Mouse (Mus musculus) intestine, embryonic 15.5 days (tissue): ENCODE measurements around the gene Aspscr1. TPM values are rescaled to one million over a fixed set of nuclear protein-coding genes. Genes with fewer than 3 reads are reported as not detected.

Source experiments
- ATAC-seq: fragments of 200-750 bp; cut with Nextera tagmentation; 2 replicates; pipeline ENCODE4 v1.8.0; 2017; ENCODE audit warnings: moderate TSS enrichment, moderate library complexity
- H3K27ac ChIP-seq: fragments of 300-500 bp; sonication (generic); 2 replicates; pipeline ENCODE4 v1.5.1; 2015; ENCODE audit warnings: mild to moderate bottlenecking, inconsistent platforms
- H3K27me3 ChIP-seq: fragments of 300-500 bp; sonication (generic); replicated peaks from 2 replicates; pipeline ENCODE4 v1.6.1; 2015; ENCODE audit warnings: inconsistent platforms
- H3K36me3 ChIP-seq: fragments of 300-500 bp; sonication (generic); 2 replicates; pipeline ENCODE4 v1.6.1; 2015; ENCODE audit warnings: inconsistent platforms
- H3K4me1 ChIP-seq: fragments of 300-500 bp; sonication (generic); replicated peaks from 2 replicates; pipeline ENCODE4 v1.6.1; 2015; ENCODE audit warnings: inconsistent platforms
- H3K4me2 ChIP-seq: fragments of 300-500 bp; sonication (generic); replicated peaks from 2 replicates; pipeline ENCODE4 v1.6.1; 2015; ENCODE audit warnings: mild to moderate bottlenecking, inconsistent platforms
- H3K4me3 ChIP-seq: fragments of 300-500 bp; sonication (generic); replicated peaks from 2 replicates; pipeline ENCODE4 v1.5.1; 2015; ENCODE audit warnings: inconsistent platforms
- H3K9ac ChIP-seq: fragments of 300-500 bp; sonication (generic); 2 replicates; pipeline ENCODE4 v1.6.1; 2015; ENCODE audit warnings: inconsistent platforms
- H3K9me3 ChIP-seq: fragments of 300-500 bp; sonication (generic); 2 replicates; pipeline ENCODE4 v1.6.1; 2016; ENCODE audit warnings: inconsistent platforms
- WGBS: fragments of 180-500 bp; shearing (Covaris S2); methylation state at CpG from one replicate; pipeline ENCODE4 v1.1.7; 2015; 5-methylcytosine and 5-hydroxymethylcytosine counted together
- polyA plus RNA-seq: library from polyadenylated mRNA; unstranded; fragments of >200 nt; fragmentation: Nextera tagmentation; extraction: Ambion mirVana; gene quantifications from 2 replicates; pipeline ENCODE4 v1.2.1, GENCODE M21; 2015

Gene Aspscr1
- polyA plus RNA-seq, 1 experiment from 2014 or later, result 96.0 TPM

- peak overlapping the region; percentile 70; the same call in 1 of the 2 replicates for H3K9ac ChIP-seq
- H3K27me3 ChIP-seq, result no peaks in the 10 kb centered on the region
- WGBS, result 62% methylated on average over 8 of the region's 8 CpGs
- ATAC-seq, result no peak
- H3K36me3 ChIP-seq, result peaks cover 20% of the 10 kb centered on the region
- H3K4me3 ChIP-seq, result no peak overlapping the region
- H3K9me3 ChIP-seq, result no peaks in the 10 kb centered on the region
- peaks cover 45% of the 10 kb centered on the region for H3K4me1 ChIP-seq
- peak overlapping the region; percentile 93 for H3K4me2 ChIP-seq
- no peak overlapping the region for H3K27ac ChIP-seq
Measured at GRCm38 (mm10) chr11:120711980-120712604, 39.3 kb downstream of the Aspscr1 start.

DNA sequence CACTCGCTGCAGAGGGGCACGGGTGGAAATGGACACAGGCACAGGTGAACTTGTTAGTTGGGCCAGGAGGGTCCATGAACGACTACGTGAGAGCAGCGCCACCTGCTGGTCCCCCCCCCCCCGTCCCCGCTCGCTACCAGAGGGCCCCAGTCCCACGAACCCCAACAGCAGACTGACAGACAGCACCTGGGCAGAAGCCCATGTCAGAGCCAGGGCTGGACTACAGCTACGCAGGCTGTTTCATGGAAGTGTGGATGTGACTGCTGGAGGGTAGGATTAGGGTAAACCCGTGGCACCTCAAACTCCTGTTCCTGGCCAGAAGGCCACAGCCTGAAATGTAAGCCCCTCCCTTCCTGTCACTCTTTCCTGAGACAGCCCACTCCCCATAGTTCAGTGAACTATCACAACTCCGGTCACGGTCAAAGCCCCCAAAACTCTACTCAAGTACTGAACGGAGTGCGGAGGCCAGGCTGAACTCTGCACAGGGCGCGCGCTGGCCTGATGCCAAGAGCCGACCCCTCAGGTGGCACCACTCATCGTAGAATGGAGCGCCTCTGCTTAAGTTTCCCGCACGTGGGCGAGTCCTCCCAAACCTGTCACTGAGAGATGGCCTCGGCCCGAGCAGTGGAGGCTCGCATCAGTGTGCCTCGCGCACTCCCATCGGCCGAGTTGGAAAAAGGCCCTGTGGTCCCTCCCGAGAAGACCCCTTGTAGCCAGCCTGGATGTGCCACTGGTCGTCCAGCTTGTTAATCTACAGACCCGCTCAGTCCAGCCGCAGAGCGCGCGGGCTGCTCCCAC is 40.2 kb downstream of the Aspscr1 start:
- H3K9me3 ChIP-seq, result no peaks in the 10 kb centered on the region
- H3K4me3 ChIP-seq, result peak overlapping the region; percentile 70
- peaks cover 39% of the 10 kb centered on the region for H3K4me1 ChIP-seq
- H3K27me3 ChIP-seq, result no peaks in the 10 kb centered on the region
- peaks cover 29% of the 10 kb centered on the region for H3K36me3 ChIP-seq
- ATAC-seq, result peak; percentile 38
- under 1% methylated on average over 37 of the region's 38 CpGs for WGBS
- H3K4me2 ChIP-seq, result peak overlapping the region; percentile 93
- peak overlapping the region; percentile 72 for H3K27ac ChIP-seq
- H3K9ac ChIP-seq, result peak overlapping the region; percentile 70

DNA sequence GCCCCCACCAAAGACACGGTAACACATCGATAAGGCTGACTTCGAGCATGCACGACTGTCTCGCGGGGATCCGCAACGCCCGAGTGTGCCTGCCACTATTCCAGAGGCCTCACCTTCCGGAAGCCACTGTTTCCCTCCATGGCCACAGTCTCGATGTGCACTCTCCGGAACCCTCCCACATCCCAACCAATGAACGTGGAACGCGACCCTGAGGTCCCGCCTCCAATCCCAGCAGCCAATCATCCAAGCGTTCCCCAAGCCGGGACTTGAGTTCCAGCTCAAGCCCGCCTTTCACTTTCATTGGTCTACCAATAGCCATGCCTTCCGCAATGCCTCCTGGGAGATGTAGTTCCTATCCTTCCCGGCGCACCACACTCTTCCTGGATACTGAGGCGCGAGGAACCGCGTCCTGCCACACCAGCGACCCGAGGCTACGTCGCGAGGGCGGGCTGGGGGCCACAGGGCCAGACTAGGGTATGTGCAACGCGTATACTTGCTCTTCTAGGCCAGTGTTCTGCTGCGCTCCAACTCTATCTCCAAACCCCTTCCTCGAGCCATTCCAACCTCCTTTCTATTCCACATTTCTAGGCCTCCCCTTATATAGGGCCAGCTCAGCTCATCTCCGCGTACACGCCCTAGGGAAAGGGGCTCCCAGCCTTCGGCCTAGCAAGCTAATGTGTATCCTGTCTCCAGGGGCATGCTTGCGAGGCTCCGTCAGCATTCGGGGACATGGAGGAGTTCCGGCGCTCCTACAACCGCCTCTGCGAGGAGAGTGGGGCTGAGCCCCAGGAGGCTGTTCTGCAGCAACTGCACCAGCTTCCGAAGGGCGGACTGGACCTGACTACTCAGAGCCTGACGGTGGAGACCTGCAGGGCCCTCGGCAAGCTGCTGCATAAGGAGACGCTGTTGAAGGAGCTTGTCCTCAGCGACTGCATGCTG is 41.1 kb downstream of the Aspscr1 start, which contains the start of the genes Cenpx and Lrrc45:
Gene Cenpx, minus strand, starts transcription at position 159 of the 939 bp plus-strand sequence.
Gene Lrrc45, plus strand, starts transcription at position 346 of the 939 bp plus-strand sequence.
- Histone ChIP-seq H3K9me3 (no peaks in the 10 kb centered on the region), H3K4me3 (peak within 1 kb of the TSS; percentile 70), H3K9ac (peak within 1 kb of the TSS; percentile 70), H3K27ac (peak within 1 kb of the TSS; percentile 72), H3K27me3 (no peaks in the 10 kb centered on the region), H3K4me2 (peak within 1 kb of the TSS; percentile 93), H3K36me3 (peaks cover 38% of the 10 kb centered on the region), H3K4me1 (peaks cover 32% of the 10 kb centered on the region)
- 1% methylated on average over 53 of the region's 53 CpGs for WGBS
- ATAC-seq, result peak; percentile 96

DNA sequence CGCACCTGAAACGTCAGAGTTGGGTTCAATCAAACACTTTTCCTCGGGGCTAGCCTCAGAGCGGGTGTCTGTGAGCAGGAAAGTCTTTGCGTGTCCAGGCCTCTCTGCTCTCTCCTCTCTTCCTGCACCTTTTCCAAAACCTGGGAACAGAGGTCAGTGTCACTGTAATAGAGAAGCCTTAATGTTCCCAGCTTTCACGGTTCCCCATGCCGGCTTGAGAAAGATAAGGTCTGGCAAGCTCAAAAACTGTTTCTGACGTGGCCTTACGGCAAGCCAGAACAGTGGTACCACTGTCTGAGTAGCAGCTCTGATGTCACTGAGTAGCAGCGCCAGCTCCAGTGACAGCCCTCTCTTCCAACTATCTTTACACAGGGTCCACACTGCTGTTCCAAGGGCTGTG is 41.8 kb downstream of the Aspscr1 start:
- Histone ChIP-seq H3K4me3 (peak overlapping the region; percentile 70), H3K4me1 (peaks cover 29% of the 10 kb centered on the region), H3K27ac (no peak overlapping the region), H3K4me2 (peak overlapping the region; percentile 93), H3K9ac (peak overlapping the region; percentile 61), H3K36me3 (peaks cover 38% of the 10 kb centered on the region), H3K27me3 (no peaks in the 10 kb centered on the region), H3K9me3 (no peaks in the 10 kb centered on the region)
- 40% methylated on average over 10 of the region's 10 CpGs for WGBS
- no peak for ATAC-seq

DNA sequence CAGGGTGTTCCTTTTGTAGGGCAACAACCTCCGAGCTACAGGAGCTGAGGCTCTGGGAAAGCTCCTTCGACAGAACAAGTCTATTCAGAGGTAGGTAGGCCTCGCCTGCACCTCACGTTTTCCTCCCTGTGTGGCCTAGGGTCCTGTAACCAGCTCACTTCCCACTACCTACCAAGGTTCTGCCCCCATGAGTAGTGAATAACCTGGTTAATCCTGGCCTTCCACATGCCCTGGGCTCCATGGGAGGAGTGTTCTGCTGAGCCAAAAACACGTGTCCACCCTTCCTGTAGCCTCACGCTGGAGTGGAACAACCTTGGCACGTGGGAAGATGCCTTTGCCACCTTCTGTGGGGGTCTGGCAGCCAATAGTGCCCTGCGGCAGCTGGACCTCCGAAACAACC is 42.4 kb downstream of the Aspscr1 start:
- ATAC-seq, result no peak
- peak overlapping the region; percentile 61 for H3K9ac ChIP-seq

GRCm38 (mm10) chr11:120719242-120719641 is 46.5 kb downstream of the Aspscr1 start:
- WGBS, result 86% methylated on average over 9 of the region's 9 CpGs
- ATAC-seq, result no peak

More for the DNA sequence above, 42.4 kb downstream of the Aspscr1 start:
- H3K36me3 ChIP-seq, result peaks cover 38% of the 10 kb centered on the region
- no peak overlapping the region for H3K4me3 ChIP-seq
- no peaks in the 10 kb centered on the region for H3K9me3 ChIP-seq
- H3K27me3 ChIP-seq, result no peaks in the 10 kb centered on the region
- WGBS, result 89% methylated on average over 9 of the region's 9 CpGs
- H3K27ac ChIP-seq, result no peak overlapping the region
- H3K4me1 ChIP-seq, result peaks cover 25% of the 10 kb centered on the region
- H3K4me2 ChIP-seq, result peak overlapping the region; percentile 93

DNA sequence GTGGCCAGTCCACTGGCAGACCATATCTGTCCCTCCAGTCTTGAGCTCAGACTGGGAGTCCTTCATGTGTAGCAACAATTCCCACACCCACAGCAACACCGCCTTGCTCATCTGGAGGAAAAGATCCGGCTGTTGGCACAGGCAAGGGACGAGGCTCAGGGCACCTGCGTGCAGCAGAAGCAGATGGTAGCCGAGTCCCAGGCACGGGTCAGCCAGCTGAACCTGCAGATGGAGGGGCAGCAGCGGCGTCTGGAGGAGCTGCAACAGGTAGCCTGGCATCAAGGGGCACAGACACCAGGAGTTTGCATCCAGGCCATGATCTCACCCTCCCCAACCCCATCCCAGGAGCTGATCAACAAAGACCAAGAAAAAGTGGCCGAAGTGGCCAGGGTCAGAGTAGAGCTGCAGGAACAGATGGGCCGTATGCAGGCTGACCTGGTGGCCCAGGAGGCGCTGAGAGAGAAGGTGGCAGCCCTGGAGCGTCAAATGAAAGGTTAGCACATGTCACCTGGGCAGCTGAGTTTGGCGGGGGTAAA is 47.1 kb downstream of the Aspscr1 start:
- Histone ChIP-seq H3K4me1 (peaks cover 22% of the 10 kb centered on the region), H3K9ac (no peak overlapping the region), H3K4me2 (no peak overlapping the region), H3K36me3 (peaks cover 34% of the 10 kb centered on the region), H3K27me3 (no peaks in the 10 kb centered on the region), H3K9me3 (no peaks in the 10 kb centered on the region), H3K4me3 (no peak overlapping the region), H3K27ac (no peak overlapping the region)
- ATAC-seq, result no peak
- WGBS, result 91% methylated on average over 13 of the region's 13 CpGs

More at GRCm38 (mm10) chr11:120719242-120719641, 46.5 kb downstream of the Aspscr1 start:
- Histone ChIP-seq H3K27ac (no peak overlapping the region), H3K27me3 (no peaks in the 10 kb centered on the region), H3K4me1 (peaks cover 29% of the 10 kb centered on the region), H3K9me3 (no peaks in the 10 kb centered on the region), H3K4me3 (no peak overlapping the region), H3K36me3 (peaks cover 34% of the 10 kb centered on the region), H3K4me2 (no peak overlapping the region), H3K9ac (no peak overlapping the region)

GRCm38 (mm10) chr11:120720450-120720849 is 47.7 kb downstream of the Aspscr1 start:
- no peak overlapping the region for H3K27ac ChIP-seq
- 11% methylated on average over 17 of the region's 17 CpGs for WGBS

GRCm38 (mm10) chr11:120721124-120722066 is 48.6 kb downstream of the Aspscr1 start, which contains the start of gene Rac3:
Rac3 (plus strand) TSS chr11:120721470.
- H3K9me3 ChIP-seq, result no peaks in the 10 kb centered on the region
- H3K4me1 ChIP-seq, result peaks cover 21% of the 10 kb centered on the region
- H3K9ac ChIP-seq, result peak within 1 kb of the TSS; percentile 73
- H3K4me2 ChIP-seq, result peak within 1 kb of the TSS; percentile 98
- H3K4me3 ChIP-seq, result peak within 1 kb of the TSS; percentile 58
- no peaks in the 10 kb centered on the region for H3K27me3 ChIP-seq
- peaks cover 26% of the 10 kb centered on the region for H3K36me3 ChIP-seq
- WGBS, result under 1% methylated on average over 83 of the region's 90 CpGs
- peak; percentile 85 for ATAC-seq
- peak within 1 kb of the TSS; percentile 23; the same call in 1 of the 2 replicates for H3K27ac ChIP-seq

More at GRCm38 (mm10) chr11:120720450-120720849, 47.7 kb downstream of the Aspscr1 start:
- H3K9ac ChIP-seq, result peak overlapping the region; percentile 73; the same call in 1 of the 2 replicates
- peaks cover 31% of the 10 kb centered on the region for H3K36me3 ChIP-seq
- H3K9me3 ChIP-seq, result no peaks in the 10 kb centered on the region
- peak overlapping the region; percentile 98 for H3K4me2 ChIP-seq
- peak; percentile 29 for ATAC-seq
- H3K4me3 ChIP-seq, result peak overlapping the region; percentile 58
- H3K27me3 ChIP-seq, result no peaks in the 10 kb centered on the region
- peaks cover 18% of the 10 kb centered on the region for H3K4me1 ChIP-seq

DNA sequence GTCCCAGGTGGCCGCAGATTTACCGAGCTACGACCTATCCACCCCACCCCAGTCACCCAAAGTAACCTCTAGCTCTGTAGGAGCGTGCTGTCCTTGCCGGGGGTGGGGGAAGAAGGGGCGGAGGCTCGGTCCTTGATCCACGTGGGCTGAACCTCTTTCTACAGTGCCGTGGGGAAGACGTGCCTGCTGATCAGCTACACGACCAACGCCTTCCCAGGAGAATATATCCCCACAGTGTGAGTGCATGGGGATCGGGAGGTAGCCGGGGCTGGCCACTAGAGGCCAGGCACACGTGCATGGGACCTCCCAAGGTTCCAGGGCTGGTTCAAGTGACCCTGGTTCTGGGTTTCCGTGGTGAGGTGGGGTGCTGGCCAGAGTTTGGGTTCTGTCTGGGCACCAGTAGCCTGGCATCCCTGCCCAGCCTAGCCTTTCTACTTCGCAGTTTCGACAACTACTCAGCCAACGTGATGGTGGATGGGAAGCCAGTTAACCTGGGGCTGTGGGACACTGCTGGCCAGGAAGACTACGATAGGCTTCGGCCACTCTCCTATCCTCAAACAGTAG is 49.4 kb downstream of the Aspscr1 start:
- Histone ChIP-seq H3K27me3 (no peaks in the 10 kb centered on the region), H3K27ac (peak overlapping the region; percentile 23; the same call in 1 of the 2 replicates), H3K9ac (peak overlapping the region; percentile 73), H3K4me2 (peak overlapping the region; percentile 98), H3K4me3 (peak overlapping the region; percentile 58), H3K36me3 (peaks cover 20% of the 10 kb centered on the region), H3K9me3 (no peaks in the 10 kb centered on the region), H3K4me1 (peaks cover 22% of the 10 kb centered on the region)
- 17% methylated on average over 21 of the region's 21 CpGs for WGBS
- peak; percentile 27; the same call in 1 of the 2 replicates for ATAC-seq
